Mouse (Mus musculus): ENCODE measurements around the gene Taar7e. TPM values are rescaled to one million over a fixed set of nuclear protein-coding genes. Genes with fewer than 3 reads are reported as not detected.

Taar7e gene
- polyA plus RNA-seq (2017; shearing (Covaris generic)), result not detected

GRCm38 (mm10) chr10:24037314-24037713, at the start of gene Taar7e:
Gene Taar7e (plus strand): TSS chr10:24037614.

GRCm38 (mm10) chr10:23993381-23993780, 44.0 kb upstream of the Taar7e start, which contains the start of gene Taar7a:
Gene Taar7a (minus strand): TSS chr10:23993481.

GRCm38 (mm10) chr10:23999639-24000038, 37.8 kb upstream of the Taar7e start, which contains the start of gene Taar7b:
Gene Taar7b (plus strand): TSS chr10:23999939.

GRCm38 (mm10) chr10:24026922-24027321, 10.5 kb upstream of the Taar7e start, which contains the start of gene Taar7d:
Gene Taar7d (plus strand): TSS chr10:24027222.

GRCm38 (mm10) chr10:24049210-24049609, 11.8 kb downstream of the Taar7e start, which contains the start of gene Taar7f:
Gene Taar7f (plus strand): TSS chr10:24049510.

GRCm38 (mm10) chr10:24076200-24076599, 38.8 kb downstream of the Taar7e start, which contains the start of gene Taar8a:
Gene Taar8a (plus strand): TSS chr10:24076500.

Other genes starting within 250 kb of the Taar7e start
- gene Slc18b1, start 240.6 kb upstream of the Taar7e start, polyA plus RNA-seq (2017; shearing (Covaris generic)), result not detected
- 0.10 TPM for gene Vnn3, start 186.2 kb upstream of the Taar7e start, polyA plus RNA-seq (2017; shearing (Covaris generic))
- gene Vnn1, start 142.9 kb upstream of the Taar7e start, polyA plus RNA-seq (2017; shearing (Covaris generic)), result not detected
- not detected for gene Taar1, start 117.3 kb upstream of the Taar7e start, polyA plus RNA-seq (2017; shearing (Covaris generic))
- gene Taar2, start 99.0 kb upstream of the Taar7e start, polyA plus RNA-seq (2017; shearing (Covaris generic)), result not detected
- not detected for gene Taar3, start 88.1 kb upstream of the Taar7e start, polyA plus RNA-seq (2017; shearing (Covaris generic))
- gene Taar4, start 77.1 kb upstream of the Taar7e start, polyA plus RNA-seq (2017; shearing (Covaris generic)), result not detected
- gene Taar5, start 66.9 kb upstream of the Taar7e start, polyA plus RNA-seq (2017; shearing (Covaris generic)), result not detected
- not detected for gene Taar6, start 52.0 kb upstream of the Taar7e start, polyA plus RNA-seq (2017; shearing (Covaris generic))
- not detected for gene Taar7a, start 44.1 kb upstream of the Taar7e start, polyA plus RNA-seq (2017; shearing (Covaris generic))
- not detected for gene Taar7b, start 37.7 kb upstream of the Taar7e start, polyA plus RNA-seq (2017; shearing (Covaris generic))
- gene Taar7d, start 10.4 kb upstream of the Taar7e start, polyA plus RNA-seq (2017; shearing (Covaris generic)), result not detected
- not detected for gene Taar7f, start 11.9 kb downstream of the Taar7e start, polyA plus RNA-seq (2017; shearing (Covaris generic))
- gene Taar8a, start 38.9 kb downstream of the Taar7e start, polyA plus RNA-seq (2017; shearing (Covaris generic)), result not detected
- gene Taar8b, start 54.7 kb downstream of the Taar7e start, polyA plus RNA-seq (2017; shearing (Covaris generic)), result not detected
- not detected for gene Taar8c, start 64.3 kb downstream of the Taar7e start, polyA plus RNA-seq (2017; shearing (Covaris generic))
- not detected for gene Taar9, start 71.9 kb downstream of the Taar7e start, polyA plus RNA-seq (2017; shearing (Covaris generic))
- gene Stx7, start 111.7 kb downstream of the Taar7e start, polyA plus RNA-seq (2017; shearing (Covaris generic)), result 38.7 TPM
- gene Moxd1, start 185.9 kb downstream of the Taar7e start, polyA plus RNA-seq (2017; shearing (Covaris generic)), result not detected

All from CD4-positive, CD25-positive, alpha-beta regulatory T cell (primary cell).